Mouse (Mus musculus): Measurements from ENCODE around the gene Trdmt1. TPM values are rescaled to one million over a fixed set of nuclear protein-coding genes. Genes with fewer than 3 reads are reported as not detected.
A peak's percentile ranks its signal among the peaks of the same experiment; 100 is the strongest.

Gene Trdmt1
- polyA plus RNA-seq, 1 experiment: 5.4 TPM

DNA sequence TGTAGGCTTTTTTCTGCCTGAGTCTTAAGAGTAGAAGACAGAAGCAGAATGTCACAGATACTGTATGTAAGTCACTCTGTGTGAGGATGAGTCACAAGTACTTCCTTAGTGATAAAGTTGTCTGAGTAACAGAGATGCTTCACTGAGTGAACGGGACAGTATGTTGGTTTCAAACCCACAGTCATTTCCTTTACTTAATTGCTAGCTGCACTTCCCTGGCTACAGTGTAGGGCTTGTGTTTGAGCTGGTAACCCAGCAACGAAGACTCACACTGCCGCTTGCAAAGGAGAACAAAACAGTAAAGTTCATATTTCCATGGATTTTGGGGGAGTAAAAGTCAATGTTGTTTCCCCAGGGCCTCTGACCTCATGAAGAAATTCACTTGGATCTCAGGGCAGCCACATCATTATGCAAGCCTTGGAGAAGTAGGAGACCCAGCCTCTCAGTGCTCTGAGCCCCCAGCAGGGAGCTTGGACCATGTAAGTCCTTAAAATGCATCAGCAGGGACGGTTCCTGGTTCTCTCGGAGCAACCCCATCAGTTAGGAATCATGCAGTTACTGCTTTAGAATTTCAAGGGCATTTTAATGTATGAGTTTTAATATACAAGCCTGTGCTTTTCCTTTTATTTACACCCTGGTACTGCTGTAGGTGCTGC, 14.3 kb upstream of the Trdmt1 start:
- Histone ChIP-seq H3K4me1 (ENCODE audit: control insufficient read depth, insufficient read depth, low read length) (no peaks in the 10 kb centered on the region; the same call in 1 of the 2 replicates), H3K27ac (ENCODE audit: insufficient read depth, low read length) (no peak overlapping the region), H3K4me3 (ENCODE audit: insufficient read depth, low read length) (no peak overlapping the region)
- TF ChIP-seq POLR2A (IDR thresholded peaks at IDR 0.05; ENCODE audit: extremely low read depth, insufficient read depth, low read length): no peak
- no peak for TF ChIP-seq CTCF (IDR thresholded peaks at IDR 0.05; ENCODE audit: extremely low read depth, insufficient read depth, low read length)

DNA sequence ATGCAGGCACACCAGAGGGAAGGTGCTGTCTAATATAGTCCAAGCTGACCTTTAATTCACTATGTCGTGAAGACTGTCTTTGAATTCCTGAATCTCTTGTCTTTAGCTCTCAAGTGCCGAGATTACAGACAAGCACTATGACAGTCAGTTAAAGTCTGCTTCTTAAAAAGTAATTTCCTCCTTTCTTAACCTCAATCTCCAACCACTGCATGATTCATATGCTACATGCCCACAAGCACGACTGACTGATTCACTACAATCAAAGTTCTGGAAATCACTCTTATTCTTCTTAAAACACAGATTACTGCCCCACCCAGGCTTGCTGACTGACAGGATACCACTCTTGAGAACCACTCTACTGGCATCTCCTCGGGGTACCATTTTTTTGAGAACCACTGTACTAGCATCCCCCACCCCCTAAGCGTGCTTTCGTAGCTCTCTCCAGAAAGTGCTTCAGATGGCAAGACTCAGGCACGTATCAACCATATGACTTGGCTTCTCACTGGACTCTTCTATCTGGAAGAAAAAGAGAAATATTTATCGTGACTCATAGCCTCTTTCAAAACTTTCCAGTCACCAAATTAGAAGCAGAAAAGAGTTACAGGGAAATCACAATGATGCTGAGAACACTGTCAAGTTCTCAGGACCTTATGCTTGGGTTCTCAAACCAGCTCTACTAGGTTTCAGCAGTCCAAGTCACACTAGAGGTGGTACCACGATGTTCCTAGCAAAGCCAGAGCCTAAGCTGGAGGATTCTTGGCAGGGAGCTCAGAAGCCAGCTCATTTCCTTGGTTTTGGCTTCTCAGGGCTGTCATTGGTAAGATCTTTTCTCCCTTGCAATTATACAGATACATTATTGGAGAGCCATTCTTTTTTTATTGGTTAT, 12.9 kb upstream of the Trdmt1 start:
- no peak for TF ChIP-seq POLR2A (IDR thresholded peaks at IDR 0.05; ENCODE audit: extremely low read depth, insufficient read depth, low read length)
- Histone ChIP-seq H3K4me1 (ENCODE audit: control insufficient read depth, insufficient read depth, low read length) (no peaks in the 10 kb centered on the region; the same call in 1 of the 2 replicates), H3K4me3 (ENCODE audit: insufficient read depth, low read length) (no peak overlapping the region), H3K27ac (ENCODE audit: insufficient read depth, low read length) (no peak overlapping the region)

DNA sequence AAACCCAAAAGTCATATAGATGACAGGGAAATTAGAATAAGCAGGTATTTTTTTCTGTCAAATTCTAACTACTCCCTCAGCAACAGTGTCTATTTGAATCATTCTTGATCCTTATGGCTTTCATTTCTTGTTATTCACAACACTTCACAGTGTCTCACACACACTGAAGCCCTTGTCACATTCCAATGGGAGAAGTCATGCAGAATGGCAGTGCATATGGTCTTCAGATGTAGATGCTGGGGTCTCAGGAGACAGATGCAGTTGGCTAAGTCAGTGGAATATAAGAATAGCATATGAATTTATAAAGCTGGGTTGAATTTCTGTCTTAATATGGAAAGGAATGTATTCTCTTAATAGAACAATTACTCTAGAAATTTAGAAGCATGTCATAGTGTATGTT, 11.8 kb upstream of the Trdmt1 start:
- H3K4me3 ChIP-seq (ENCODE audit: insufficient read depth, low read length): no peak overlapping the region
- H3K4me1 ChIP-seq (ENCODE audit: control insufficient read depth, insufficient read depth, low read length): no peaks in the 10 kb centered on the region; the same call in 1 of the 2 replicates
- H3K27ac ChIP-seq (ENCODE audit: insufficient read depth, low read length): no peak overlapping the region
- TF ChIP-seq CTCF (IDR thresholded peaks at IDR 0.05; ENCODE audit: extremely low read depth, insufficient read depth, low read length): no peak
- TF ChIP-seq POLR2A (IDR thresholded peaks at IDR 0.05; ENCODE audit: extremely low read depth, insufficient read depth, low read length): no peak

DNA sequence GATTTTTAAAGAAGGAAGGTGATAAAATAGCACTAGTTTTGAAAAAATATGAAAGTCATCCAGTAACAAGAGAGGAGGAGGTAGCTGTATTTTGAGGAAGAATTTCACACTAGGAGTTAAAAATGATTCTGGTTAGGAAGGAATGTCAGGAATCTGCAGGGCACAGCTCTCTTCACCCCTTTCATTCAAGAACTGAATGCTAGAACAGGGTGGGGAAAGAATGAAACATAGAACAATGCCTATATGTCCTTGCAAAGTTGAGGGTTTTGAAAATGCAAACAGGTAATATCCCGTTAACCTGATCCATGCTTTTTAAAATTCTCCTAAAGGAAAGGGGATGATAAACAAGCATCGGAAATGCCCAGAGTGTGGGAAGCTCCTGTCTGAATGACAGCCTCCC, 9.5 kb upstream of the Trdmt1 start:
- no peak for TF ChIP-seq POLR2A (IDR thresholded peaks at IDR 0.05; ENCODE audit: extremely low read depth, insufficient read depth, low read length)
- no peak for TF ChIP-seq CTCF (IDR thresholded peaks at IDR 0.05; ENCODE audit: extremely low read depth, insufficient read depth, low read length)
- Histone ChIP-seq H3K4me3 (ENCODE audit: insufficient read depth, low read length) (no peak overlapping the region), H3K4me1 (ENCODE audit: control insufficient read depth, insufficient read depth, low read length) (no peaks in the 10 kb centered on the region; the same call in 1 of the 2 replicates), H3K27ac (ENCODE audit: insufficient read depth, low read length) (no peak overlapping the region)

DNA sequence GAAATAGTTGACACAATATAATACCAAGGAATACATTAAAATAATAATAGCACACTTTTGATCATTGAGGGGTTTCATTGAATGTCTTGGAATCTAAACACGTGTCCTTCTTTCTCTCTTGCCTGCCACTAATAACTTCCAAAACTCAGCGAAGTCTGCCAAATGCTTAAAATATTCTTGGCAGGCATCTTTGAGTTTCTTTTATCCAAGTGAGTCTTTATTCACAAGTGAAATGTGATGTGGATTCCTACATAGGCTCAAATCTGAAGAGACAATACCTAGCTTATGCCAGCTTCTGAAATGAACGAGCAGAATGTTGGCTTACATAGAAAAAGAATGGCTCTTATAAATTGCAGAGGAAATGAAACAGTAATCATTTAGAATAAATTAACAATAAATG, 4.3 kb upstream of the Trdmt1 start:
- Histone ChIP-seq H3K4me3 (ENCODE audit: insufficient read depth, low read length) (no peak overlapping the region), H3K4me1 (ENCODE audit: control insufficient read depth, insufficient read depth, low read length) (no peaks in the 10 kb centered on the region), H3K27ac (ENCODE audit: insufficient read depth, low read length) (no peak overlapping the region)
- no peak for TF ChIP-seq POLR2A (IDR thresholded peaks at IDR 0.05; ENCODE audit: extremely low read depth, insufficient read depth, low read length)
- TF ChIP-seq CTCF (IDR thresholded peaks at IDR 0.05; ENCODE audit: extremely low read depth, insufficient read depth, low read length): no peak

DNA sequence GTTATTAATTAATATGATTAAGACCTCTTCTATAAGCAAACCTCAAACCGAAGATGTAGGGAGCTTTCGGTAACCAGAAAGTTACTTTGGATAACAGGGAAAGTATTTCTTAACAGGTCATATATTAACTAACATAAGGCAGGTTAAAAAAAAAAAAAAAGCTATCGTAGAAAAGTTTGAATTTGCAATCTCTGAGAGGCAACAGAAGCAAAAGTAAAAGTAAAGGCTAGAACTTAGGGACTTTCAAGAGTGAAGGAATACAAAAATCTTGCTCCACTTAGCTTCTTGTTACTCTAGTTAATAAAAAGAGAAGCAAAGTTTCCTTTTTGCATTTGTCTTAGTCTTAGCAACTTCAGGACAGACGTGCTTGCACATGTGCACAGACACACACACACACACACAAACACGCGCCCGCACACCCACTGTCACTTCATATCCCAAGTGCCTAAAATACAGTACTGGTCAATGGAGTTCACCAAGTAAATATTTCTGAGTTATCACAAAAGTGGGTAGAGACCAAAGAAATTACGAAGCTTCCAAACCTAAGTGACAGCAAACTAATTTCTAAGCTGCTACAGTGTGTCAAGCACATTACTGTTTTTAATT, 846 bp downstream of the Trdmt1 start:
- H3K4me1 ChIP-seq (ENCODE audit: control insufficient read depth, insufficient read depth, low read length): no peaks in the 10 kb centered on the region
- TF ChIP-seq POLR2A (IDR thresholded peaks at IDR 0.05; ENCODE audit: extremely low read depth, insufficient read depth, low read length) (no peak), CTCF (IDR thresholded peaks at IDR 0.05; ENCODE audit: extremely low read depth, insufficient read depth, low read length) (no peak)
- H3K27ac ChIP-seq (ENCODE audit: insufficient read depth, low read length): peak overlapping the region; percentile 11; the same call in 1 of the 2 replicates

DNA sequence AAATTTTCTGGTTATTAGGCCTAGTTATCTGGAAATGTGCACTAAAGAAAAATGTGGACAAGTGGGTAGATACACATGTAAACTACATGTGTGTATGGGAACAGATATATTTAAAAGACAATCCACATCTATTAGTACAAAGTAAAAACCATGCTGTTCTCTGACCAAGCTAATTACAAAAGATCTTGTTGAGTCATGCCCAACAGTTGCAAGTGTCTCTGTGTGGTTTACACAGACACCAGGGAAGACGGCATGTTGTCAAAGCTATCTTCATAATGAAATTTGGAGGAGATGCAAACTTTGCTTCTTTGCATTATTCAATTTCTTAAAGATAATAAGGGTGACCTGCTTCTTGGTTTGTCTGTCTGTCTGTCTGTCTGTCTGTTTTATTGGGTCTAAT, 4.6 kb downstream of the Trdmt1 start:
- H3K27ac ChIP-seq (ENCODE audit: insufficient read depth, low read length): no peak overlapping the region
- TF ChIP-seq POLR2A (IDR thresholded peaks at IDR 0.05; ENCODE audit: extremely low read depth, insufficient read depth, low read length) (no peak), CTCF (IDR thresholded peaks at IDR 0.05; ENCODE audit: extremely low read depth, insufficient read depth, low read length) (no peak)
- no peaks in the 10 kb centered on the region for H3K4me1 ChIP-seq (ENCODE audit: control insufficient read depth, insufficient read depth, low read length)
- H3K4me3 ChIP-seq (ENCODE audit: insufficient read depth, low read length): no peak overlapping the region

More for the DNA sequence above, 846 bp downstream of the Trdmt1 start:
- peak overlapping the region; percentile 65 for H3K4me3 ChIP-seq (ENCODE audit: insufficient read depth, low read length)

DNA sequence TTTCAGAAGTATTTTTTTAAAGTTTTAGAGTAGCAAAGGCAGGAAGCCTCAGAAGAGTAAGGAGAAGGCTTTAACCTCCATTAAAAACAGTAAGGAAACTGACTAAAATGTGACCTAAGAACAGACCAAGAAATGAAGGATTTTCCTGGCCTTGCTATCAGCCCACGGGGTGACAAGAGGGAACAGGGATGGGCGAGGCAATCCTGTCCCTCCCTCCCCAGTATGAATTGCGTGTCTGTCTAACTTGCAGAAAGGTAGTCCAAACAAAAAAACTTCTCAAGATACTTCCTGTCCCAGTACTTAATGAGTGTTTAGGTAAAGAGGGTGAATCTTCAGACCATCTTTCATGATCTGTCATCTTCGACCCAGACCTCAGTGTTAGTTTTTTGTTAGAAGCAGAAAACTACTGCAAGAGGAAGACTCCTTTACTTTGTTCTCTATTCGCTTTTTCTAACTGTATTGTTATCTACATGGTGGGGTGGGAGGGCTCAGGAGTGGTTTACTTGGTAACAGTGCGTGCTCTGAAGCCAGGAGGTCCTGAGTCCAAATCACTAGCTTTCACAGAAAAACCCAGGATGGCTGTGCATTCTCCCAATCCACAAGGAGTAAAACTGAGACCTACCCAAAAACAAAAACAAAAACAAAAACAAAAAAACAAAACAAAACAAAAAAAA, 5.6 kb downstream of the Trdmt1 start:
- Histone ChIP-seq H3K27ac (ENCODE audit: insufficient read depth, low read length) (no peak overlapping the region), H3K4me3 (ENCODE audit: insufficient read depth, low read length) (no peak overlapping the region), H3K4me1 (ENCODE audit: control insufficient read depth, insufficient read depth, low read length) (no peaks in the 10 kb centered on the region)
- TF ChIP-seq POLR2A (IDR thresholded peaks at IDR 0.05; ENCODE audit: extremely low read depth, insufficient read depth, low read length) (no peak), CTCF (IDR thresholded peaks at IDR 0.05; ENCODE audit: extremely low read depth, insufficient read depth, low read length) (no peak)

DNA sequence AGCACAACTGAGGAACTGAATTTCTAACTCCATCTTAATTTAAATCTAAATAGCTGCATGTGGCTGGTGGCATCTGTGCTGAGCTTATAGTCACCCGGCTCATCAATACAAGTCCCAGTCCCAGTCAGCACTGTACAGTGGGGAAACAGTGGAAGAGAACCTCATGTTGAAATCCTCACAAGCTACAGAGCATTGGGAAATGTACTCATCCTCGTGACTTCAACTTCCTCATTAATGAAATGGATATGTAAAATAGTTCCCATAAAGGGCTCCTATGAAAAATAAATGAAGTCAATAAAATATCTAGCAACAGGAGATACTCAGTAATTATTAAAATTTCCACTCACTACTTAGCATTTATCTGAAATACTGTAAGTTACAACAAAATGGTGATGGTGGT, 6.2 kb downstream of the Trdmt1 start:
- no peaks in the 10 kb centered on the region for H3K4me1 ChIP-seq (ENCODE audit: control insufficient read depth, insufficient read depth, low read length)
- no peak overlapping the region for H3K27ac ChIP-seq (ENCODE audit: insufficient read depth, low read length)
- no peak overlapping the region for H3K4me3 ChIP-seq (ENCODE audit: insufficient read depth, low read length)
- TF ChIP-seq POLR2A (IDR thresholded peaks at IDR 0.05; ENCODE audit: extremely low read depth, insufficient read depth, low read length): no peak
- no peak for TF ChIP-seq CTCF (IDR thresholded peaks at IDR 0.05; ENCODE audit: extremely low read depth, insufficient read depth, low read length)

Measured in cortical plate, adult 2 months (tissue).